Mouse (Mus musculus) liver, embryonic 14.5 days (tissue): ENCODE measurements around the gene Fndc11. TPM values are rescaled to one million over a fixed set of nuclear protein-coding genes. Genes with fewer than 3 reads are reported as not detected.
A peak's percentile ranks its signal among the peaks of the same experiment; 100 is the strongest.
"Not testable (repeated sequence)": the region's sequence is repeated elsewhere in the genome, so short reads cannot be mapped to it uniquely, and the experiment has no call there.

Source experiments
- ATAC-seq: fragments of 200-750 bp; cut with Nextera tagmentation; 2 replicates; pipeline ENCODE4 v1.8.0; 2017; ENCODE audit warnings: moderate number of reproducible peaks, mild to moderate bottlenecking, moderate library complexity; ENCODE audit not compliant: insufficient read depth
- DNase-seq, 3 experiments: peaks; one replicate each; pipeline ENCODE4 v3.0.0-alpha.2; 2012 to 2013; ENCODE audit warnings: low read depth in 3 of 3, low spot score in 3 of 3
- H3K27ac ChIP-seq: fragments of 300-500 bp; sonication (generic); 2 replicates; pipeline ENCODE4 v1.5.1; 2014; ENCODE audit warnings: moderate library complexity, mild to moderate bottlenecking, control low read depth, inconsistent platforms
- H3K27me3 ChIP-seq: fragments of 300-500 bp; sonication (generic); 2 replicates; pipeline ENCODE4 v1.6.1; 2014; ENCODE audit warnings: mild to moderate bottlenecking, low read length, moderate library complexity; ENCODE audit not compliant: control insufficient read depth, insufficient read depth
- H3K36me3 ChIP-seq: fragments of 300-500 bp; sonication (generic); replicated peaks from 2 replicates; pipeline ENCODE4 v1.6.1; 2014; ENCODE audit warnings: low read depth; ENCODE audit not compliant: control insufficient read depth, insufficient read depth
- H3K4me1 ChIP-seq, 2 experiments: fragments of 200-500 bp in 1 of 2; fragments of 300-500 bp in 1 of 2; sonication (generic) in 1 of 2; replicated peaks; 2 replicates each; pipeline ENCODE4 v1.6.1; 2012 to 2014; ENCODE audit warnings: antibody characterized with exemption in 1 of 2, inconsistent platforms in 1 of 2, low read length in 1 of 2; ENCODE audit not compliant: control insufficient read depth in 2 of 2, insufficient read depth in 2 of 2
- H3K4me2 ChIP-seq: fragments of 300-500 bp; sonication (generic); 2 replicates; pipeline ENCODE4 v1.6.1; 2014; ENCODE audit warnings: low read depth, mild to moderate bottlenecking, control low read depth, moderate library complexity
- H3K4me3 ChIP-seq, 2 experiments: fragments of 200-500 bp in 1 of 2; fragments of 300-500 bp in 1 of 2; sonication (generic) in 1 of 2; 2 replicates each; pipeline ENCODE4 v1.5.1; 2012 to 2014; ENCODE audit warnings: low read depth in 2 of 2, low read length in 2 of 2, mild to moderate bottlenecking in 2 of 2, control low read depth in 1 of 2, inconsistent platforms in 1 of 2, moderate library complexity in 1 of 2; ENCODE audit not compliant: insufficient read depth in 1 of 2
- H3K9ac ChIP-seq: fragments of 300-500 bp; sonication (generic); replicated peaks from 2 replicates; pipeline ENCODE4 v1.6.1; 2014; ENCODE audit warnings: mild to moderate bottlenecking, control low read depth, moderate library complexity
- H3K9me3 ChIP-seq: fragments of 300-500 bp; sonication (generic); 2 replicates; pipeline ENCODE4 v1.6.1; 2016; ENCODE audit warnings: low read length, mixed read lengths; ENCODE audit not compliant: control insufficient read depth
- CTCF ChIP-seq: IDR thresholded peaks from 2 replicates; pipeline ENCODE4 v1.5.1; 2016; ENCODE audit warnings: antibody characterized with exemption, low read depth, control low read depth
- EP300 ChIP-seq: IDR thresholded peaks from 2 replicates; pipeline ENCODE4 v1.6.1; 2016; ENCODE audit warnings: antibody characterized with exemption, low read depth
- WGBS: fragments of 180-500 bp; shearing (Covaris S2); extraction: QIAGEN DNeasy Blood & Tissue Kit; methylation state at CpG from one replicate; pipeline ENCODE4 v1.1.7; 2014; ENCODE audit not compliant: insufficient replicate concordance; 5-methylcytosine and 5-hydroxymethylcytosine counted together
- polyA plus RNA-seq, 2 experiments: library from polyadenylated mRNA; depleted of rRNA in 1 of 2; stranded (reverse) in 1 of 2; unstranded in 1 of 2; fragments of >200 nt; fragmentation: Nextera tagmentation in 1 of 2; extraction: Ambion mirVana in 1 of 2; gene quantifications; 2 replicates each; pipeline versions ENCODE4 v1.2.1 to v1.2.3; 2012 to 2014

The Fndc11 gene
- polyA plus RNA-seq, 2 experiments, result 0.14 to 0.25 TPM

DNA sequence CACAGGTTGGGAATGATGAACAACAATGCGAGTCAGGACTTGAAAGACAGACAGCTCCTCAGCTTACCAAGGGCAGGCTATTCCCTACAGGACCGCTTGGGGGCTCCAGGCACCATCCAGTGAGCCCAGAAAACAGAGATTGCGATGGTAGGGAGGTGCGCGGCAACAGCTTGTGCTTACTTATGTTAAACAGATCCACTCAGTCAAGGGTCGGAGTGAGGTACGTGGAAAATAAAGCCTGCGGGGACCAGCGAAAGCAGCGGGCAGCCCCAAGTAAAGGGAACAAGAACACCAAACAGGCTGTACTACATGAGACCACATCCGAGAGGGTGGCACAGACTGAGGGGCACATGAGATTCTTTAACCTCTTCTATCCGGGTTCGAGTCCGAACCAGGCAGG lies 33.2 kb upstream of the Fndc11 start:
- peak overlapping the region; percentile 57 for H3K27ac ChIP-seq
- DNase-seq (peak; percentile 72 to 80 (median 78)), ATAC-seq (peak; percentile 82)
- WGBS, result under 1% methylated on average over 14 of the region's 14 CpGs
- peak overlapping the region; percentile 96 for H3K4me2 ChIP-seq
- H3K36me3 ChIP-seq, result no peaks in the 10 kb centered on the region
- peaks cover 8 to 11% of the 10 kb centered on the region in 2 experiments for H3K4me1 ChIP-seq
- no peaks in the 10 kb centered on the region for H3K9me3 ChIP-seq
- peak overlapping the region; percentile 58 for H3K9ac ChIP-seq
- H3K4me3 ChIP-seq, result peak overlapping the region; percentile 71 to 80
- TF ChIP-seq EP300 (no peak), CTCF (peak; percentile 100)
- H3K27me3 ChIP-seq, result no peaks in the 10 kb centered on the region

DNA sequence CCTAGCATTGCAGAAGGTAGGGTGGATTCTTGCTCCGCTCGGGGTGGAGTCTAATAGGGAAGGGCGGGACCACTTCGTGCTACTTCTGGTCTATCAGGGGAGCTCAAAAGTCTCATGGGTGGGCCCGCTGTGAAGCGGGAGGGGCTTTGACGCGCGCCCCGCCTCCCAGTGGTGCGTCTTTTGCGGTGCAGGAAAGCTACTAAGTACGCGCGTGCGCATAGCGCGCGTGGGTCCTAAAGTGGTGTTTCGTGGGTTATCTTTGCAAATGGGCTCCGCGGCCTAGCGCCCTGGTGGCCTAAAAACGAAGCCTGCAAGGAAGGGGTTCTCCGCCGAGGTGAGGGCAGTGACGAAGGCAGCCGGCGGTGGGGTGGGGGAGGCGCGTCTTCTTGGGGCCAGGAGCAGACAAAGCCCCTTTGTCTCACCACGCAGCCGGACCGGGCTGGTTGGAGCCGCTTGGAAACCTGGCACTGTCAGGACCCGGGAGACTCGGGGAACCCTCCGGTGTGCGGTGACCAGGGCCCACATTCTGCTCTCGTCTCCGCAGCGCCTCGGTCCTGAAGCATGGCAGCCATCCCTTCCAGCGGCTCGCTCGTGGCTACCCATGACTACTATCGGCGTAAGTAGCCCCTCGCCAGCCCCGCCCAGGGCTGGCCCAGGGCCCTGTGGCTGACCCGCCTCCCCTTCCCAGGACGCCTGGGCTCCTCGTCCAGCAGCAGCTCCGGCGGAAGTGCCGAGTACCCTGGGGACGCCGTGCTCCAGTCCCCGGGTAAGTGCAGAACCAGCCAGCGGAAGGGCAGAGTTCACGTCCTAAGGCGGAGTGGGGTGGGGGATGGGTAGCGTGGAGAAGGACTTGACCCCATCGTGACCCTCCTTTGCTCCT lies 32.5 kb upstream of the Fndc11 start, which contains the start of gene Ppdpf:
Gene Ppdpf, plus strand, starts transcription at position 127 of the 880 bp plus-strand sequence.
- TF ChIP-seq CTCF (peak; percentile 57), EP300 (0 out of 2 replicates have a peak, but pooled peaks have one; percentile 6)
- WGBS, result under 1% methylated on average over 64 of the region's 64 CpGs
- H3K4me2 ChIP-seq, result peak within 1 kb of the TSS; percentile 96
- ATAC-seq (peak; percentile 97), DNase-seq (peak; percentile 91 to 94 (median 94))
- peak within 1 kb of the TSS; percentile 91 for H3K9ac ChIP-seq
- H3K4me3 ChIP-seq, result peak within 1 kb of the TSS; percentile 71 to 80
- peaks cover 8 to 11% of the 10 kb centered on the region in 2 experiments for H3K4me1 ChIP-seq
- H3K27me3 ChIP-seq, result no peaks in the 10 kb centered on the region
- H3K27ac ChIP-seq, result peak within 1 kb of the TSS; percentile 57
- H3K36me3 ChIP-seq, result no peaks in the 10 kb centered on the region
- no peaks in the 10 kb centered on the region for H3K9me3 ChIP-seq

DNA sequence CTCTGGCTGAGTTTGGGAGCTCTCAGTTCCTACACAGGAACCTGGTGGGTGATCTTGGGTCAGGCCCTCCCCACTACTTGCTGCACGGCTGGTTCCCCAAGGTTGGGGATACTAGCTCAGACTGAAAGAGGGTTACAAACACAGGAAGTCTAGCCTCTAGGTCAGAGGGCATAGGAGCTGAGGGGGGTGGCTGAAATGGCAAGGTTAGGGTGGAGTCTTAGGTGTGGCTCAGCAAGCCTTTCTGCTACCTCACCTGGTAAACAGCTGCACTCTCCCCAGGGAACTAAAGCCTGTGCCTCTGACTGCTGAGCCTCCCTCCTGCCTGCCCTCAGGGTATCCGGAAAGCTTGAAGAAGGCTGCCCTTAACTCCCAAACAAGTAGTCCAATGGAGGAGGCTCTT lies 31.1 kb upstream of the Fndc11 start:
- H3K27me3 ChIP-seq, result no peaks in the 10 kb centered on the region
- no peak for DNase-seq
- no peaks in the 10 kb centered on the region for H3K36me3 ChIP-seq
- TF ChIP-seq EP300 (no peak), CTCF (no peak)
- H3K9ac ChIP-seq, result peak overlapping the region; percentile 25
- no peak for ATAC-seq
- WGBS, result 68% methylated on average over 2 of the region's 2 CpGs
- peak overlapping the region in 1 of 2 experiments; percentile 71; a peak in 2 of 4 replicates for H3K4me3 ChIP-seq
- peak overlapping the region; percentile 96 for H3K4me2 ChIP-seq
- H3K4me1 ChIP-seq, result peaks cover 8 to 11% of the 10 kb centered on the region in 2 experiments
- H3K9me3 ChIP-seq, result no peaks in the 10 kb centered on the region
- peak overlapping the region; percentile 42; the same call in 1 of the 2 replicates for H3K27ac ChIP-seq

DNA sequence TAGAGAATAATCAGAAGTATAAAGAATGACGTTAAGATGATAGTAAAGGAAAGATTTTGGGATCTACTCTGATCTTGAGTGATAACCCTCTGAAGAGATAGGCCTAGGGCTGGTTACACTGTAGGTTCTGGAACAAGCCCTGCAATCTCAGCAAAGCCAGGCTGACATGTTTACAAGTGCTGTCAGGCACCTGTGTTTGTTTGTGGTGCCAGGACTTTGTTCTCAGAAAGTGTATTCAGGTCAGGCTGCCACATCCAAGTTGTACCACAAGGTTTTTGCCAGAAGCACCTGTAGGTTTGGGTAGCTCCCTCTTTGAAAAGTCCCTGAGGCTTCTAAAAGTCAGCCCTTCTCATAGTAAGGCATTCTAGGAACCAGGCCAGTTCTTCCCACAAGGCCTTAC lies 30.5 kb upstream of the Fndc11 start:
- Histone ChIP-seq H3K9ac (no peak overlapping the region), H3K4me2 (no peak overlapping the region), H3K4me1 (peaks cover 8 to 11% of the 10 kb centered on the region in 2 experiments), H3K36me3 (no peaks in the 10 kb centered on the region), H3K4me3 (no peak overlapping the region), H3K27me3 (no peaks in the 10 kb centered on the region), H3K9me3 (no peaks in the 10 kb centered on the region), H3K27ac (no peak overlapping the region)
- ATAC-seq, result no peak
- no peak for DNase-seq
- WGBS, result 58% methylated on average over 1 of the region's 1 CpGs
- no peak for TF ChIP-seq EP300
- no peak for TF ChIP-seq CTCF

DNA sequence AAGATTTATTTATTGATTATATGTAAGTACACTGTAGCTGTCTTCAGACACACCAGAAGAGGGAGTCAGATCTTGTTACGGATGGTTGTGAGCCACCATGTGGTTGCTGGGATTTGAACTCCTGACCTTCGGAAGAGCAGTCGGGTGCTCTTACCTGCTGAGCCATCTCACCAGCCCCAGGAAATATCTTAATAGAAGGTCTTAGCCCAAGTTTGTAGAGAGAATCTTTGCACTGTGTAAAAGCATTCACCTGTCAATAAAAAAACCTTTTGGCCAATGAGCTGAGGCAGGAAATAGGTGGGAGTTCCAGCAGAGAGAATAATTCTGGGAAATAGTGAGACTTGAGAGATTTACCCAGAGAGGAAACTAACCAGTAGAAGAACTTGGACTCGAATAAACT lies 28.4 kb upstream of the Fndc11 start:
- H3K4me3 ChIP-seq, H3K36me3 ChIP-seq, H3K4me2 ChIP-seq, H3K27ac ChIP-seq, DNase-seq, H3K9me3 ChIP-seq, H3K9ac ChIP-seq, H3K27me3 ChIP-seq, ATAC-seq: not testable (repeated sequence)
- WGBS, result 52% methylated on average over 4 of the region's 4 CpGs
- peaks cover 11 to 16% of the 10 kb centered on the region in 2 experiments for H3K4me1 ChIP-seq
